Mouse (Mus musculus) ES-Bruce4 (cell line): ENCODE results near the gene Chid1.

ENCODE experiments used
- CTCF ChIP-seq: IDR thresholded peaks from one replicate; pipeline ENCODE4 v1.8.1; 2011; ENCODE audit warnings: low read depth, low read length
- POLR2A ChIP-seq: IDR thresholded peaks from one replicate; pipeline ENCODE4 v1.8.1; 2011; ENCODE audit warnings: low read length; ENCODE audit not compliant: insufficient read depth

- TF ChIP-seq CTCF (no peak), POLR2A (peak; percentile 88)
These were observed at the start of gene Chid1 for GRCm38 (mm10) chr7:141539556-141540311.
